Mouse (Mus musculus): ENCODE results near the gene Epgn.

Gene Epgn

GRCm38 (mm10) chr5:91027164-91027563 lies at the start of gene Epgn:
Gene Epgn, plus strand, starts transcription at chr5:91027464.
- DNase-seq (ENCODE audit: low read depth, low spot score), result no peak

- no peak for DNase-seq (ENCODE audit: low read depth, low spot score)
Measured at GRCm38 (mm10) chr5:90980297-90980696, 47.0 kb upstream of the Epgn start.

GRCm38 (mm10) chr5:90987605-90988004 lies 39.7 kb upstream of the Epgn start:
- DNase-seq (ENCODE audit: low read depth, low spot score), result no peak

- no peak for DNase-seq (ENCODE audit: low read depth, low spot score)
Measured at GRCm38 (mm10) chr5:90988149-90988548, 39.1 kb upstream of the Epgn start.

GRCm38 (mm10) chr5:90988592-90988991 lies 38.7 kb upstream of the Epgn start:
- DNase-seq (ENCODE audit: low read depth, low spot score), result no peak

GRCm38 (mm10) chr5:90999942-91000341 lies 27.3 kb upstream of the Epgn start:
- DNase-seq (ENCODE audit: low read depth, low spot score), result no peak

GRCm38 (mm10) chr5:91015216-91015615 lies 12.0 kb upstream of the Epgn start:
- no peak for DNase-seq (ENCODE audit: low read depth, low spot score)

GRCm38 (mm10) chr5:91023114-91023513 lies 4.2 kb upstream of the Epgn start:
- DNase-seq (ENCODE audit: low read depth, low spot score), result no peak

GRCm38 (mm10) chr5:91027840-91028239 lies 576 bp downstream of the Epgn start:
- no peak for DNase-seq (ENCODE audit: low read depth, low spot score)

- no peak for DNase-seq (ENCODE audit: low read depth, low spot score)
Measured at GRCm38 (mm10) chr5:91030629-91031028, 3.4 kb downstream of the Epgn start.

GRCm38 (mm10) chr5:91035341-91035740 lies 8.1 kb downstream of the Epgn start:
- DNase-seq (ENCODE audit: low read depth, low spot score), result no peak

GRCm38 (mm10) chr5:91036628-91037027 lies 9.4 kb downstream of the Epgn start:
- DNase-seq (ENCODE audit: low read depth, low spot score), result no peak

- no peak for DNase-seq (ENCODE audit: low read depth, low spot score)
Measured at GRCm38 (mm10) chr5:91037756-91038155, 10.5 kb downstream of the Epgn start.

- no peak for DNase-seq (ENCODE audit: low read depth, low spot score)
Measured at GRCm38 (mm10) chr5:91038547-91038946, 11.3 kb downstream of the Epgn start.

- no peak for DNase-seq (ENCODE audit: low read depth, low spot score)
Measured at GRCm38 (mm10) chr5:91038963-91039362, 11.7 kb downstream of the Epgn start.

- no peak for DNase-seq (ENCODE audit: low read depth, low spot score)
Measured at GRCm38 (mm10) chr5:91047987-91048386, 20.7 kb downstream of the Epgn start.

- no peak for DNase-seq (ENCODE audit: low read depth, low spot score)
Measured at GRCm38 (mm10) chr5:91048397-91048796, 21.1 kb downstream of the Epgn start.

- DNase-seq (ENCODE audit: low read depth, low spot score), result no peak
Measured at GRCm38 (mm10) chr5:91072340-91072739, 45.1 kb downstream of the Epgn start.

GRCm38 (mm10) chr5:91073626-91074025 lies 46.4 kb downstream of the Epgn start:
- DNase-seq (ENCODE audit: low read depth, low spot score), result no peak

GRCm38 (mm10) chr5:91074026-91074425 lies 46.8 kb downstream of the Epgn start:
- no peak for DNase-seq (ENCODE audit: low read depth, low spot score)

GRCm38 (mm10) chr5:91074450-91074950 lies 47.2 kb downstream of the Epgn start, which contains the start of gene Ereg:
Gene Ereg, plus strand, starts transcription at chr5:91074622.
- DNase-seq (ENCODE audit: low read depth, low spot score), result no peak

GRCm38 (mm10) chr5:91075021-91075420 lies 47.8 kb downstream of the Epgn start:
- DNase-seq (ENCODE audit: low read depth, low spot score), result no peak

GRCm38 (mm10) chr5:91083016-91083415 lies 55.8 kb downstream of the Epgn start:
- DNase-seq (ENCODE audit: low read depth, low spot score), result no peak

Measured in telencephalon, adult 2 months (tissue).